Mouse (Mus musculus) liver, embryonic 14.5 days (tissue): ENCODE results near the gene Wnt7b.

Experiments
- CTCF ChIP-seq: IDR thresholded peaks from 2 replicates; pipeline ENCODE4 v1.5.1; 2016; ENCODE audit warnings: antibody characterized with exemption, low read depth, control low read depth
- EP300 ChIP-seq: IDR thresholded peaks from 2 replicates; pipeline ENCODE4 v1.6.1; 2016; ENCODE audit warnings: antibody characterized with exemption, low read depth

DNA sequence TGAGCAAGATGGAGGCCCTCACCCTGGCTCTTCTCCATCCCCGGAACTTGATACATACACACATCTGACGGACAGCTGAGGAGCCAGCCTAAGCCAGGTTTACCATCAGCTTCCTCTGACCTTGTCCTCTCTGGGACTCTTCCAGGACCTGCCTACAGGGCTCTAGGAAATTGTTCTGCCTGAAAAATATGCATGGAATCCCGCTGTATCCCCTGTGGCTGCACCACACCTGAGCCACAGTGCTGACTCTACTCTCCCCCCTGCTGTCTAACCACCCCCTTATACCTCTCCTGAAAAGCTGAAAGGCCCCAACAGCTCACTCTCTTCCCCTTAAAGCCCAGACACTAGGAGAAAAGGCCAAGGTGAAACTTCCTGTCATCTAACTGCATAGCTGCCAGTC, 52.4 kb downstream of the Wnt7b start:
- TF ChIP-seq CTCF = no peak
- no peak for TF ChIP-seq EP300
